Mouse (Mus musculus) kidney, postnatal 0 days (tissue): ENCODE measurements around the gene Rgs6. TPM values are rescaled to one million over a fixed set of nuclear protein-coding genes. Genes with fewer than 3 reads are reported as not detected.
A peak's percentile ranks its signal among the peaks of the same experiment; 100 is the strongest.

Experiments used
- ATAC-seq: fragments of 200-750 bp; cut with Nextera tagmentation; replicated peaks from 2 replicates; pipeline ENCODE4 v1.8.0; 2017; ENCODE audit warnings: low read depth, moderate number of reproducible peaks, moderate TSS enrichment, moderate library complexity; ENCODE audit not compliant: low FRiP score
- DNase-seq: peaks from one replicate; pipeline ENCODE4 v3.0.0-alpha.2; 2016; ENCODE audit warnings: low spot score
- H3K27ac ChIP-seq: fragments of 300-500 bp; sonication (generic); 2 replicates; pipeline ENCODE4 v1.5.1; 2014; ENCODE audit warnings: mild to moderate bottlenecking
- H3K27me3 ChIP-seq: fragments of 300-500 bp; sonication (generic); 2 replicates; pipeline ENCODE4 v1.6.1; 2014; ENCODE audit warnings: low read length, mixed read lengths; ENCODE audit not compliant: insufficient read depth
- H3K36me3 ChIP-seq: fragments of 300-500 bp; sonication (generic); 2 replicates; pipeline ENCODE4 v1.6.1; 2014; ENCODE audit warnings: low read length, mixed read lengths; ENCODE audit not compliant: insufficient read depth
- H3K4me1 ChIP-seq: fragments of 300-500 bp; sonication (generic); replicated peaks from 2 replicates; pipeline ENCODE4 v1.6.1; 2014; ENCODE audit warnings: antibody characterized with exemption, low read length, mixed read lengths; ENCODE audit not compliant: insufficient read depth
- H3K4me2 ChIP-seq: fragments of 300-500 bp; sonication (generic); 2 replicates; pipeline ENCODE4 v1.6.1; 2014; ENCODE audit warnings: mild to moderate bottlenecking, low read length, moderate library complexity, mixed read lengths
- H3K4me3 ChIP-seq: fragments of 300-500 bp; sonication (generic); replicated peaks from 2 replicates; pipeline ENCODE4 v1.5.1; 2014; ENCODE audit warnings: low read depth, low read length
- H3K9ac ChIP-seq: fragments of 300-500 bp; sonication (generic); 2 replicates; pipeline ENCODE4 v1.6.1; 2014; ENCODE audit warnings: low read depth, low read length
- H3K9me3 ChIP-seq: fragments of 300-500 bp; sonication (generic); replicated peaks from 2 replicates; pipeline ENCODE4 v1.6.1; 2016; ENCODE audit warnings: low read length, inconsistent platforms, mixed read lengths
- CTCF ChIP-seq: IDR thresholded peaks from 2 replicates; pipeline ENCODE4 v1.5.1; 2016; ENCODE audit warnings: antibody characterized with exemption, low read depth, mild to moderate bottlenecking, moderate library complexity
- WGBS: fragments of 180-500 bp; shearing (Covaris S2); extraction: QIAGEN DNeasy Blood & Tissue Kit; methylation state at CpG from one replicate; pipeline ENCODE4 v1.1.7; 2014; 5-methylcytosine and 5-hydroxymethylcytosine counted together
- polyA plus RNA-seq: library from polyadenylated mRNA; unstranded; fragments of >200 nt; fragmentation: Nextera tagmentation; extraction: Ambion mirVana; gene quantifications from 2 replicates; pipeline ENCODE4 v1.2.1, GENCODE M21; 2015

Rgs6 gene
- polyA plus RNA-seq, 1 experiment from 2014 or later, result 2.2 TPM

- no peak overlapping the region for H3K9ac ChIP-seq
- WGBS, result 53% methylated on average over 5 of the region's 5 CpGs
- peak; percentile 35 for DNase-seq
- no peak for ATAC-seq
- H3K9me3 ChIP-seq, result no peaks in the 10 kb centered on the region
- peak; percentile 71 for TF ChIP-seq CTCF
- no peaks in the 10 kb centered on the region for H3K4me1 ChIP-seq
- no peak overlapping the region for H3K4me3 ChIP-seq
- H3K27ac ChIP-seq, result no peak overlapping the region
- H3K4me2 ChIP-seq, result no peak overlapping the region
- H3K36me3 ChIP-seq, result no peaks in the 10 kb centered on the region
- H3K27me3 ChIP-seq, result no peaks in the 10 kb centered on the region
These were observed 112.7 kb downstream of the Rgs6 start for GRCm38 (mm10) chr12:82700840-82701239.

- Histone ChIP-seq H3K27ac (no peak overlapping the region), H3K4me2 (no peak overlapping the region), H3K9me3 (no peaks in the 10 kb centered on the region), H3K27me3 (no peaks in the 10 kb centered on the region), H3K4me3 (no peak overlapping the region), H3K36me3 (no peaks in the 10 kb centered on the region), H3K4me1 (no peaks in the 10 kb centered on the region), H3K9ac (no peak overlapping the region)
- ATAC-seq (no peak), DNase-seq (no peak)
- no peak for TF ChIP-seq CTCF
- WGBS, result 82% methylated on average over 7 of the region's 7 CpGs
These were observed 113.3 kb downstream of the Rgs6 start for GRCm38 (mm10) chr12:82701359-82701758.

GRCm38 (mm10) chr12:82710376-82710775, 122.3 kb downstream of the Rgs6 start:
- no peak for DNase-seq
- Histone ChIP-seq H3K4me1 (no peaks in the 10 kb centered on the region), H3K9ac (no peak overlapping the region), H3K27ac (no peak overlapping the region), H3K36me3 (no peaks in the 10 kb centered on the region), H3K27me3 (no peaks in the 10 kb centered on the region), H3K9me3 (no peaks in the 10 kb centered on the region), H3K4me2 (no peak overlapping the region), H3K4me3 (no peak overlapping the region)
- TF ChIP-seq CTCF, result no peak
- no peak for ATAC-seq

GRCm38 (mm10) chr12:82714284-82714683, 126.2 kb downstream of the Rgs6 start:
- H3K9me3 ChIP-seq, result no peaks in the 10 kb centered on the region
- DNase-seq (no peak), ATAC-seq (no peak)
- no peaks in the 10 kb centered on the region for H3K4me1 ChIP-seq
- H3K36me3 ChIP-seq, result no peaks in the 10 kb centered on the region
- no peak for TF ChIP-seq CTCF
- H3K4me2 ChIP-seq, result no peak overlapping the region
- no peaks in the 10 kb centered on the region for H3K27me3 ChIP-seq
- H3K27ac ChIP-seq, result no peak overlapping the region
- no peak overlapping the region for H3K9ac ChIP-seq
- 65% methylated on average over 2 of the region's 2 CpGs for WGBS
- H3K4me3 ChIP-seq, result no peak overlapping the region

- no peak for TF ChIP-seq CTCF
- H3K27ac ChIP-seq, result no peak overlapping the region
- H3K9me3 ChIP-seq, result no peaks in the 10 kb centered on the region
- no peaks in the 10 kb centered on the region for H3K27me3 ChIP-seq
- no peaks in the 10 kb centered on the region for H3K4me1 ChIP-seq
- no peak for DNase-seq
- 83% methylated on average over 8 of the region's 8 CpGs for WGBS
- no peak overlapping the region for H3K4me2 ChIP-seq
- no peak overlapping the region for H3K9ac ChIP-seq
- no peak for ATAC-seq
- H3K4me3 ChIP-seq, result no peak overlapping the region
- H3K36me3 ChIP-seq, result no peaks in the 10 kb centered on the region
These were observed 135.0 kb downstream of the Rgs6 start for GRCm38 (mm10) chr12:82723017-82723540.

- 86% methylated on average over 4 of the region's 4 CpGs for WGBS
- H3K27ac ChIP-seq, result no peak overlapping the region
- ATAC-seq, result no peak
These were observed 138.2 kb downstream of the Rgs6 start for GRCm38 (mm10) chr12:82726255-82726654.

GRCm38 (mm10) chr12:82731587-82731986, 143.5 kb downstream of the Rgs6 start:
- no peak overlapping the region for H3K9ac ChIP-seq
- 0 out of 2 replicates have a peak overlapping the region, but pooled peaks have one; percentile 4 for H3K4me2 ChIP-seq
- DNase-seq (no peak), ATAC-seq (no peak)
- no peaks in the 10 kb centered on the region for H3K9me3 ChIP-seq
- no peaks in the 10 kb centered on the region for H3K36me3 ChIP-seq
- no peaks in the 10 kb centered on the region for H3K27me3 ChIP-seq
- no peak overlapping the region for H3K27ac ChIP-seq
- WGBS, result 54% methylated on average over 7 of the region's 7 CpGs
- no peak overlapping the region for H3K4me3 ChIP-seq
- no peak for TF ChIP-seq CTCF
- H3K4me1 ChIP-seq, result peaks cover 4% of the 10 kb centered on the region; the same call in 1 of the 2 replicates

More at GRCm38 (mm10) chr12:82726255-82726654, 138.2 kb downstream of the Rgs6 start:
- Histone ChIP-seq H3K4me1 (no peaks in the 10 kb centered on the region; the same call in 1 of the 2 replicates), H3K9me3 (no peaks in the 10 kb centered on the region), H3K36me3 (no peaks in the 10 kb centered on the region), H3K4me3 (no peak overlapping the region), H3K27me3 (no peaks in the 10 kb centered on the region), H3K4me2 (no peak overlapping the region), H3K9ac (no peak overlapping the region)
- no peak for DNase-seq
- TF ChIP-seq CTCF, result no peak
